Mouse (Mus musculus) forebrain, embryonic 10.5 days (tissue): ENCODE measurements at regions not wholly inside any gene's neighbourhood (a gene's known extent, or its start where the extent isn't known, plus 50 kb on each side); places are given as distances from the start of the nearest gene placed in this dataset.

ENCODE experiments used
- DNase-seq: peaks from one replicate; pipeline ENCODE4 v3.0.0-alpha.2; 2017; ENCODE audit warnings: low spot score; ENCODE audit errors: extremely low spot score
- H3K27ac ChIP-seq: fragments of 300-500 bp; sonication (generic); 2 replicates; pipeline ENCODE4 v1.5.1; 2016; ENCODE audit warnings: mild to moderate bottlenecking
- H3K27me3 ChIP-seq: fragments of 300-500 bp; sonication (generic); 2 replicates; pipeline ENCODE4 v1.6.1; 2016; ENCODE audit warnings: mild to moderate bottlenecking; ENCODE audit not compliant: poor library complexity, severe bottlenecking
- H3K36me3 ChIP-seq: fragments of 300-500 bp; sonication (generic); replicated peaks from 2 replicates; pipeline ENCODE4 v1.6.1; 2016; ENCODE audit warnings: mild to moderate bottlenecking, moderate library complexity
- H3K4me1 ChIP-seq: fragments of 300-500 bp; sonication (generic); 2 replicates; pipeline ENCODE4 v1.6.1; 2016
- H3K4me3 ChIP-seq: fragments of 300-500 bp; sonication (generic); 2 replicates; pipeline ENCODE4 v1.5.1; 2016; ENCODE audit warnings: mild to moderate bottlenecking, moderate library complexity
- H3K9me3 ChIP-seq: fragments of 300-500 bp; sonication (generic); 2 replicates; pipeline ENCODE4 v1.6.1; 2016; ENCODE audit warnings: mild to moderate bottlenecking, moderate library complexity
- WGBS: fragments of 180-500 bp; shearing (Covaris S2); methylation state at CpG from one replicate; pipeline ENCODE4 v1.1.7; 2016; 5-methylcytosine and 5-hydroxymethylcytosine counted together

GRCm38 (mm10) chr2:170253681-170254440, 106.0 kb upstream of the Zfp217 start:
- Histone ChIP-seq H3K36me3 (no peaks in the 10 kb centered on the region), H3K4me3 (no peak overlapping the region), H3K27me3 (no peaks in the 10 kb centered on the region), H3K4me1 (no peaks in the 10 kb centered on the region), H3K27ac (peak overlapping the region; percentile 12; the same call in 1 of the 2 replicates), H3K9me3 (no peaks in the 10 kb centered on the region)
- DNase-seq = no peak
- WGBS = 83% methylated on average over 9 of the region's 9 CpGs

DNA sequence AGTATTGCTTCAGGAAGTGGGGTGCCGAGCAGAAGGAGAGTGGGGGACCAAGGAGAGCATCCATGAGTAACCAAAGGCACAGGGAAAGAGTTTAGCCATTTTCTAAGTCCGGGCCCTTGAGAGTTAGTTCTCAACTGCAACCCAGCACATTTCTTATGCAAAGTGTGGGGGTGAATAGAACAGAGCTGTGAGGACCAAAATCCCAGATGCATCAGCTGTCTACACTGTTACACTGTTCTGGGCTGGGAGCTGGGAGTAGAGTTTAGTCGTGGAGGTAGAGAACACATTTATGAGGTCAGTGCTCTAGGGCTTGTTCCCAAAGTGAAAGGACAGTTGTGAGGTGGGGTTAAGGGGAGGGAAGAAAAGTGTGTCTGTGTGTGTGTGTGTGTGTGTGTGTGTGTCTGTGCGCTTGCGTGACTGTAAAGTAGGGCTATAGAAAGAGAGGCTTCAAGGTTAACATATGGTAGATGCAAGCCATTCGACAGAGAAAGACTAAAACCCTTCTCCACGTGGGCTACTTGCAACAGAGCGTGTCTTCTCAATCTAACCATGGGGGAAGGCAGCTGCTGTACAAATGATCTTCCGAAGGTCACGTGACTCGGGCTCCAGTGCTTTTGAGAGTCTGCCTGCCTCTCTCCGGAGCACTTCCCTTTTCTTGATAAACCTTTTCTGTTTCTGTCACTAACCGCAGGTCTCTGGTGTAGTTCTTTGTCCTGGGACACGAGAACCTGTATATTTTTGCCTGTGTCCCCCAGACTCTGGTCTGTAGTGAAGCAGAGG, 104.5 kb upstream of the Zfp217 start:
- DNase-seq = no peak
- WGBS = 69% methylated on average over 14 of the region's 14 CpGs
- H3K27ac ChIP-seq = no peak overlapping the region
- H3K4me1 ChIP-seq = no peaks in the 10 kb centered on the region
- no peaks in the 10 kb centered on the region for H3K36me3 ChIP-seq
- H3K9me3 ChIP-seq = no peaks in the 10 kb centered on the region
- H3K27me3 ChIP-seq = no peaks in the 10 kb centered on the region
- no peak overlapping the region for H3K4me3 ChIP-seq

GRCm38 (mm10) chr2:170250680-170251079, 102.8 kb upstream of the Zfp217 start:
- H3K9me3 ChIP-seq = no peaks in the 10 kb centered on the region
- H3K4me3 ChIP-seq = no peak overlapping the region
- H3K27ac ChIP-seq = no peak overlapping the region
- H3K27me3 ChIP-seq = peaks cover 16% of the 10 kb centered on the region
- no peaks in the 10 kb centered on the region for H3K36me3 ChIP-seq
- WGBS = 98% methylated on average over 2 of the region's 2 CpGs
- H3K4me1 ChIP-seq = peaks cover 11% of the 10 kb centered on the region
- DNase-seq = no peak

DNA sequence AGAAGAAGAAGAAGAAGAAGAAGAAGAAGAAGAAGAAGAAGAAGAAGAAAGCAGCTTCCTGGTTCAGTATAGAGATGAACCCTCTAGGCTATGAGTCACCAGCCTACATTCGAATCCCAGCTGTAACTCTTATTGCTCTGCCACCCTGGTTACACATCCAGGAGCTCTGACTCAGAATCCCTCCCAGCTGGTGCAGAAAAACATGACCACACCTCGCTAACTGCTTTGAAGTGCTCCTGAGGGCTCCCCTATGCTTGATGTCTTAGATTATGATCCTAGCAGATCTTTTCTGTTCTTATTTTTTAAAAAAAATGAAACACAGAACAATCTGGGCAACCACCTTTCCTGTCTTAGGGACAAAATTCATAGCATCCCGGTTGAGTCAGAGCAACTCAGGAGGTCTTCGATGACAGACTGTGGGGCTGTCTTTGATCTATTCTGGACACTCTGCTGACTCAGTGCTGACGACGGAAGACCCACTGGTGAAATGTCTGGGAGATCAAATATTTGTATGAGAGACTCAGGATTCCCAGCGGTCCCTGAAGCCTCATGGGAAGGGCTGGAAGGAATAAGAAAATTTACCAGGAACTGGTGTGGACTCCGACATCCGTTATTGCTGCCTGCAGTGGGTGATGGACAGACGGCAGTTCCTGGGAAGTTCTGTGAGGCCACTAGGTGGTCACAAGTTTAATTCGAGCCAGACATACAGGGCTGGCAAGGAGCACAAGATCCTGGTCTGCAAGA, 100.0 kb upstream of the Zfp217 start:
- 75% methylated on average over 11 of the region's 11 CpGs for WGBS
- H3K27me3 ChIP-seq = peaks cover 16% of the 10 kb centered on the region

DNA sequence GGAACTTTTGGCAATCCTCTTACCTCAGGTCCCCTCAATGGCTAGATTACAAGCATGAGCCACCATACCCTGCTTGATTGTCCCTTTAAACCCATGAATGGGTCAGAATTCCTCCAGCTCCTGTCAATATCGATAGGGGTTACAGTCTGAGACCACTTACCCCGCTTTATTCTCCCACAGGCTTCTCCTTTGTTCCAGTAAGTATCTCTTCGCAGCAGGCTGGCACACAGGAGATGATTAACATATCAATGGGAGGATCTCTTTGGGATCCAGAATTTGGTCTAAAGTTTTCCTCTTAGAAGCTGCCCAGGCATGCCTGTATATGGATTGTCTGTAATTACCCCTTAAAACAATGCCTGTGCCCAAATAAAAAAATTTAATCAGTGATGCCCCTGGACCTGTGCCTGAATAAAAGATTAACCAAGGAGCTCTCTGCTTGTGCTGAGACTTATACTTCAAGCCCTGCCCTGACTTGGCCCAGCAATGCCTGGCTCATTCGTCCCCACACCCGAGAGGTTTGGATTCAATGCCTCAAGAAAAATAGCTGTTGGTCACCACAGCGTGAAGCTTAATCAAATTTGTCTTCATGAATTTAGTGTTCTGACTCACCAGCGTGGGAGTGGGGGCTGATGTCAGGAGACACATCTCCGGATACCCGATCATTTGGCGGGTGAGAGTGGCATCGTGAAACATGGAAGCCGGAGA, 97.9 kb upstream of the Zfp217 start:
- peaks cover 21% of the 10 kb centered on the region for H3K4me1 ChIP-seq
- H3K27ac ChIP-seq = peak overlapping the region; percentile 66
- no peaks in the 10 kb centered on the region for H3K9me3 ChIP-seq
- DNase-seq = no peak
- 23% methylated on average over 12 of the region's 12 CpGs for WGBS
- peak overlapping the region; percentile 14; the same call in 1 of the 2 replicates for H3K4me3 ChIP-seq
- H3K36me3 ChIP-seq = no peaks in the 10 kb centered on the region
- peaks cover 16% of the 10 kb centered on the region for H3K27me3 ChIP-seq

More for the DNA sequence above, 100.0 kb upstream of the Zfp217 start:
- Histone ChIP-seq H3K4me3 (no peak overlapping the region), H3K4me1 (peaks cover 21% of the 10 kb centered on the region), H3K27ac (no peak overlapping the region), H3K9me3 (no peaks in the 10 kb centered on the region), H3K36me3 (no peaks in the 10 kb centered on the region)
- no peak for DNase-seq

DNA sequence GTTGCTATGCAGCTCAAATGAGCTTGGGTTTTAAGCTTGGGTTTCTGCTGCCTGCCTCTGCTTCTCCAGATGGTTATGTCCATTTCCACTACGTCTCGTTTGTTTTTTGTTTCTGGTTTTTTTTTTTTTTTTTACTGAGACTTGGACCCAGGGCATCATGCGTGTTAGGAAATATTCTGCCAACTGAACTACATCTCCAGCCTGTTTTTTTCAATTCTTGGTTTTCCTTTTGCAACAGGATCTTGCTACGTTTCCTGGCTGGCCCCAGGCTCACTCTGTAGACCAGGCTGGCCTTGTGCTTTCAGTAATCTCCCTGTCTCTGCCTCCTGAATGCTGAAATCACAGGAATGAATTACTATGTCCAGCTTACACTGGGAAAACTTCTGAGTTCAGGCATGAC, 96.2 kb upstream of the Zfp217 start:
- H3K9me3 ChIP-seq = no peaks in the 10 kb centered on the region
- H3K4me1 ChIP-seq = peaks cover 21% of the 10 kb centered on the region
- H3K27me3 ChIP-seq = peaks cover 16% of the 10 kb centered on the region
- H3K36me3 ChIP-seq = no peaks in the 10 kb centered on the region
- WGBS = 84% methylated on average over 4 of the region's 4 CpGs
- DNase-seq = no peak
- no peak overlapping the region for H3K4me3 ChIP-seq
- no peak overlapping the region for H3K27ac ChIP-seq

DNA sequence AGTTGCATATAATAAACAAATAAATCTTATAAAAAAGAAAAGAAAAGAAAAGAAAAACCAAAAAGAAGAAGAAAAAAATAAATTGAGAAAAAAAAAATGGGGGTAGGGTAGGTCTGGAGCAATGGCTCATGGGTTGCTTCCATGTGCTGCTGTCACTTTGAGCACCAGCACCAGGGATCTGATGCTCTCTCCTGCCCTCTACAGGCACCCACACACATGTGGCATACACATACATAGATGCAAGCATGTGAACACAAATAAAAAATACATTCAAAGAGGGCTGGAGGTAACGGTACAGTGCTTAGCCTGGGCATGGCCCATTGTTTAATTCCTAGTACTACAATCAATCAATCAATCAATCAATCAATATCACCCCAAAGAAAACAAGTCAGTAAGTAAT, 90.1 kb upstream of the Zfp217 start:
- no peaks in the 10 kb centered on the region for H3K27me3 ChIP-seq
- H3K27ac ChIP-seq = no peak overlapping the region
- no peak for DNase-seq
- WGBS = 86% methylated on average over 1 of the region's 1 CpGs
- 0 out of 2 replicates have a peak, but pooled peaks cover 4% of the 10 kb centered on the region for H3K4me1 ChIP-seq
- no peaks in the 10 kb centered on the region for H3K9me3 ChIP-seq
- no peaks in the 10 kb centered on the region for H3K36me3 ChIP-seq
- no peak overlapping the region for H3K4me3 ChIP-seq

DNA sequence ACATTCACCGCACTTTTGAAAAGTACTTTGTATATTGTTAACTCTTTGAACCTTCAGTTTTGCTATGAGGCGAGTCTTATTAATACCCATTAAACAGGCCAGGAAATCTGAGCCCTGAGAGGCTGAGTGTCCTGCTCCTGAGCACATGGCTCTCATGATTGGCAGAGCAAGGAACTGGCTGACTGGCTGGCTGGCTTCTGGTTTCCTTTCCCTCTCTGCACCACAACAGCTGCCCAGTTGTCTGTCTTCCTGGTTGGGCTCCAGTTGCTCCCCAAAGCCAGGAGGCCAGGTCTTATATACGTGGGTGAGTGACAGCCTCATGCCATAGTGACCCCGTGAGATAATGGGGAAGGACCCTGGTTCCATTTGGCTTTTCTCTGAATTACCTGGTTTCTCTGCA, 85.5 kb upstream of the Zfp217 start:
- DNase-seq = no peak
- H3K36me3 ChIP-seq = no peaks in the 10 kb centered on the region
- H3K9me3 ChIP-seq = no peaks in the 10 kb centered on the region
- WGBS = 80% methylated on average over 4 of the region's 4 CpGs
- no peak overlapping the region for H3K27ac ChIP-seq
- no peak overlapping the region for H3K4me3 ChIP-seq
- H3K4me1 ChIP-seq = 0 out of 2 replicates have a peak, but pooled peaks cover 4% of the 10 kb centered on the region
- no peaks in the 10 kb centered on the region for H3K27me3 ChIP-seq

GRCm38 (mm10) chr2:170229461-170230080, 81.7 kb upstream of the Zfp217 start:
- DNase-seq = no peak
- 91% methylated on average over 8 of the region's 8 CpGs for WGBS

DNA sequence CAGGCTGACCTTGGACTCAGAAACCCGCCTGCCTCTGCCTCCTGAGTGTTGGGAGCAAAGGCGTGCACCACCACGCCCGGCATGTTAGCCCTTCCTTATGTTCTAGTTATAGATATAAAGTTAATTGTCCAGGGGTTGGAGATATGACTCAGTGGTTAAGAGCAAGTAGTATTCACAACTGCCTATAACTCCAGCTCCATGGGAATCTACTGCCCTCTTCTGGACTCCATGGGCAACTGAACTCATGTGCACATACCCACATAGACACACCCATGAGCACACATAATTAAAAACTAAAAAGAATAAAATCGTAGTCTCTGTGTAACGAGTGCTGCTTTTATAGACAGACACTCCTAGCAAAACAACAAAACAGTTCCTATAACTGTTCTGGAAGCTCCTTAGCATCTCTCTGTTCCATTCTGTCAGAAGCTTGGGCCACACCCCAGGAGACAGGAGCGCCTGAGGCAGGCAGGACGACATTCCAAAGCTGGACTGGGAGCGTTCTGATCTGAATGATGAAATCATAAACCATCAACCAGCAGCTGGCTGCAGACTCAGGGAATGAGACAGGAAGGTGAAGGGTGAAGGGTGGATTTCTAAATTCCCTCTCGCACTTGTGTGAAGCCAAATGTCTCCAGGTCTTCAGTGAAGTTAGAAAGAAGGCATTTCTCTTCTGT, 80.6 kb upstream of the Zfp217 start:
- DNase-seq = no peak
- Histone ChIP-seq H3K27me3 (no peaks in the 10 kb centered on the region), H3K9me3 (no peaks in the 10 kb centered on the region), H3K27ac (no peak overlapping the region), H3K4me1 (peaks cover 11% of the 10 kb centered on the region), H3K4me3 (no peak overlapping the region), H3K36me3 (no peaks in the 10 kb centered on the region)
- 94% methylated on average over 10 of the region's 10 CpGs for WGBS

More at GRCm38 (mm10) chr2:170229461-170230080, 81.7 kb upstream of the Zfp217 start:
- no peak overlapping the region for H3K27ac ChIP-seq
- H3K9me3 ChIP-seq = no peaks in the 10 kb centered on the region
- H3K4me1 ChIP-seq = peaks cover 9% of the 10 kb centered on the region; the same call in 1 of the 2 replicates
- H3K36me3 ChIP-seq = no peaks in the 10 kb centered on the region
- H3K4me3 ChIP-seq = no peak overlapping the region
- no peaks in the 10 kb centered on the region for H3K27me3 ChIP-seq

- H3K9me3 ChIP-seq = no peaks in the 10 kb centered on the region
- H3K4me3 ChIP-seq = no peak overlapping the region
- peaks cover 55% of the 10 kb centered on the region for H3K4me1 ChIP-seq
- H3K27me3 ChIP-seq = no peaks in the 10 kb centered on the region
- H3K27ac ChIP-seq = peak overlapping the region; percentile 90; the same call in 1 of the 2 replicates
- WGBS = 86% methylated on average over 7 of the region's 7 CpGs
- DNase-seq = no peak
- no peaks in the 10 kb centered on the region for H3K36me3 ChIP-seq
Measured at GRCm38 (mm10) chr2:170223872-170224271, 76.0 kb upstream of the Zfp217 start.
